In the genomic region with DNA sequence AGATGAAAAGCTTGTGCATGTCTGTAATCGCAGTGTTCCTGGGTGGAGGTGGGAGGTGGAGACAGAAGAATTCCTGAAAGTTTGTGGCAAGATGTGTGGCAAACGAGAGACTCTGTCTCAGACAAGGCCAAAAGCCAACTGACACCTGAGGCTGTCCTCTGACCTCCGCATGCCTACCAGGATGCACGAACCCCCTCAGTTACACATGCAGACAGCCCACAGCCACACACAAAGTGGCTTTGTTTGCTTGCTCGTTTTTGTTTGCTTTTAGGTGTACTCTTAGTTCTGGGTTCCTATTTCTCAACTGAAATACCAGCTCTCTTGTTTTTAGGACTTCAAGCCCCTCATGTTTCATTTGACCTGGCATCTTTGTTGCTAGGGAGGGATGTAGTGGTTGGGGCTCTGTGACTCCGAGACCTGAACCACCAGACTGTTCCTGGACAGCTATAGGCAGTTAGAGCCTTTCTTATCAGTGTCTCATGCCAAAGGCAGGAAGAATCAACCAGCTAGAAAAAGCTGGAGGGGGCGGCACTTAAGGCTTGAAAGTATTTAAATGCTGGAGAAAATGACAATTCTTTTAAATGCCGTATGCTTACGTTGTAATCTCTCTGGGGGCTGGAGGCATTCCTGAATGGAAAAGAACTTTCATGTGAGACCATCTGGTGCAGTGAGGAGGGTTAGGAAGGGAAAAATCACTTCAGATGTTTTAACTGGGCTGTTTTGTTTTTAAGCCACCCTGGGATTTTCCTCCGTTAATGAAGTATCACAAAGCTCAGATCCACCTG, we compare ENCODE assay signal across 21 mouse cellular contexts.
A peak's percentile ranks its signal among the peaks of the same experiment; 100 is the strongest.
DNase-seq lines count a peak whose midpoint lies in the region; ATAC-seq and TF ChIP-seq lines count a peak whose summit lies in the region.
"Had no signal": no experiment of that assay in that cellular context is flagged by ENCODE, and none has a peak within 500 bp of the region (broad histone marks: within the 10 kb centered on the region; RNA-seq: fewer than 3 reads in every experiment).

No protein-coding gene starts in this region.

- H3K36me3 ChIP-seq in kidney, embryonic 15.5 days: peaks cover 40% of the 10 kb centered on the region
- H3K36me3 ChIP-seq in kidney, adult 2 months (ENCODE audit: control insufficient read depth, insufficient read depth, low read length): no peaks in the 10 kb centered on the region
- H3K36me3 ChIP-seq in liver, postnatal 0 days (replicated peaks; ENCODE audit: insufficient read depth, low read length): 0 out of 2 replicates have a peak, but pooled peaks cover 3% of the 10 kb centered on the region
- no peaks in the 10 kb centered on the region for H3K36me3 ChIP-seq in intestine, embryonic 15.5 days

- DNase-seq in kidney, adult 2 months: no peak
- peak; percentile 51 for DNase-seq in right cerebral cortex, adult 18-20 months
- no peak for DNase-seq in right cerebral cortex, postnatal 14 days
- peak; percentile 26 for DNase-seq in layer of hippocampus, adult 9-11 months
- no peak for DNase-seq in liver, postnatal 0 days
- no peak for DNase-seq in kidney, adult 11 months
- DNase-seq: B cell, adult 2 months; cerebellum, adult 2 months; gastrocnemius, postnatal 36 days; kidney, postnatal 4 days; lung, embryonic 14.5 days; lung, postnatal 36 days; spleen, adult 18-20 months had no signal

- no peak for TF ChIP-seq POLR2A in kidney, adult 2 months (IDR thresholded peaks at IDR 0.05; ENCODE audit: low read depth, low read length)

- no peaks in the 10 kb centered on the region for H3K27me3 ChIP-seq in kidney, embryonic 15.5 days
- H3K27me3 ChIP-seq in kidney, adult 2 months (replicated peaks; ENCODE audit: control insufficient read depth, insufficient read depth, low read length): no peaks in the 10 kb centered on the region
- H3K27me3 ChIP-seq in liver, postnatal 0 days (ENCODE audit: insufficient read depth, low read length): no peaks in the 10 kb centered on the region
- H3K27me3 ChIP-seq in intestine, embryonic 15.5 days (replicated peaks): no peaks in the 10 kb centered on the region
- H3K27me3 ChIP-seq: limb, embryonic 12.5 days; midbrain, embryonic 15.5 days had no signal

- peak overlapping the region; percentile 37; the same call in 1 of the 2 replicates for H3K27ac ChIP-seq in kidney, embryonic 15.5 days
- H3K27ac ChIP-seq in kidney, adult 2 months (ENCODE audit: insufficient read depth, low read depth, low read length): no peak overlapping the region
- peak overlapping the region; percentile 64 for H3K27ac ChIP-seq in liver, postnatal 0 days (ENCODE audit: low read depth)
- H3K27ac ChIP-seq in intestine, embryonic 15.5 days: no peak overlapping the region
- H3K27ac ChIP-seq: hindbrain, embryonic 10.5 days; limb, embryonic 12.5 days; midbrain, embryonic 15.5 days had no signal

- no peak for ATAC-seq in kidney, embryonic 15.5 days (replicated peaks; ENCODE audit: low FRiP score)
- peak; percentile 72 for ATAC-seq in liver, postnatal 0 days
- ATAC-seq in intestine, embryonic 15.5 days: no peak
- ATAC-seq: forebrain, embryonic 14.5 days; midbrain, embryonic 15.5 days had no signal

- no peak overlapping the region for H3K4me2 ChIP-seq in kidney, embryonic 15.5 days
- H3K4me2 ChIP-seq in liver, postnatal 0 days (ENCODE audit: low read depth, low read length): no peak overlapping the region
- no peak overlapping the region for H3K4me2 ChIP-seq in intestine, embryonic 15.5 days (replicated peaks)
- H3K4me2 ChIP-seq: limb, embryonic 12.5 days; lung, embryonic 14.5 days; midbrain, embryonic 15.5 days had no signal

- TF ChIP-seq CTCF in kidney, adult 2 months (conservative IDR thresholded peaks at IDR 0.05; ENCODE audit: insufficient read depth, insufficient read length, low read depth, low read length): no peak
- TF ChIP-seq CTCF in liver, postnatal 0 days (IDR thresholded peaks at IDR 0.05; ENCODE audit: low read depth): no peak

- no peak for TF ChIP-seq EP300 in liver, postnatal 0 days (IDR thresholded peaks at IDR 0.05; ENCODE audit: low read depth)

- no peak overlapping the region for H3K4me3 ChIP-seq in kidney, embryonic 15.5 days (replicated peaks)
- H3K4me3 ChIP-seq in kidney, adult 2 months (ENCODE audit: insufficient read depth, low read depth, low read length): no peak overlapping the region
- no peak overlapping the region for H3K4me3 ChIP-seq in liver, postnatal 0 days (ENCODE audit: low read depth, low read length)
- H3K4me3 ChIP-seq in intestine, embryonic 15.5 days (replicated peaks): no peak overlapping the region
- H3K4me3 ChIP-seq: erythroblast, embryonic 14.5 days; hindbrain, embryonic 10.5 days; limb, embryonic 12.5 days; midbrain, embryonic 15.5 days; myocyte had no signal

- peaks cover 55% of the 10 kb centered on the region for H3K4me1 ChIP-seq in kidney, embryonic 15.5 days
- no peaks in the 10 kb centered on the region for H3K4me1 ChIP-seq in kidney, adult 2 months (ENCODE audit: control insufficient read depth, insufficient read depth, low read length)
- H3K4me1 ChIP-seq in liver, postnatal 0 days (ENCODE audit: insufficient read depth): peaks cover 27% of the 10 kb centered on the region
- H3K4me1 ChIP-seq in intestine, embryonic 15.5 days (replicated peaks): peaks cover 21% of the 10 kb centered on the region; the same call in 1 of the 2 replicates

- H3K9ac ChIP-seq in kidney, embryonic 15.5 days: no peak overlapping the region
- no peak overlapping the region for H3K9ac ChIP-seq in liver, postnatal 0 days (replicated peaks)
- H3K9ac ChIP-seq in intestine, embryonic 15.5 days: no peak overlapping the region
- H3K9ac ChIP-seq: limb, embryonic 12.5 days; lung, embryonic 14.5 days; midbrain, embryonic 15.5 days had no signal

- no peaks in the 10 kb centered on the region for H3K9me3 ChIP-seq in kidney, embryonic 15.5 days (replicated peaks)
- H3K9me3 ChIP-seq in liver, postnatal 0 days (ENCODE audit: low read length): no peaks in the 10 kb centered on the region
- no peaks in the 10 kb centered on the region for H3K9me3 ChIP-seq in intestine, embryonic 15.5 days
- H3K9me3 ChIP-seq: hindbrain, embryonic 10.5 days; limb, embryonic 12.5 days; midbrain, embryonic 15.5 days had no signal

- WGBS in kidney, embryonic 15.5 days: 68% methylated on average over 10 of the region's 10 CpGs
- WGBS in kidney, adult 2 months: 83% methylated on average over 10 of the region's 10 CpGs
- WGBS in liver, postnatal 0 days (ENCODE audit: insufficient replicate concordance): 53% methylated on average over 10 of the region's 10 CpGs
- 67% methylated on average over 10 of the region's 10 CpGs for WGBS in intestine, embryonic 15.5 days

Comparison
In these comparisons a context has a peak if more than half of its experiments do, and no peak if none do; other contexts are left out.
1. H3K27ac ChIP-seq: peak in kidney, embryonic 15.5 days (single experiment) and liver, postnatal 0 days (single experiment); none in kidney, adult 2 months (single experiment) and intestine, embryonic 15.5 days (single experiment).
2. DNase-seq: peak in right cerebral cortex, adult 18-20 months (single experiment) and layer of hippocampus, adult 9-11 months (single experiment); none in kidney, adult 2 months (single experiment), right cerebral cortex, postnatal 14 days (single experiment), liver, postnatal 0 days (single experiment) and kidney, adult 11 months (single experiment).